Mouse (Mus musculus): Measurements from ENCODE around the gene Agpat4. TPM values are rescaled to one million over a fixed set of nuclear protein-coding genes. Genes with fewer than 3 reads are reported as not detected.

The Agpat4 gene
- polyA plus RNA-seq, 1 experiment, result 25.3 TPM

DNA sequence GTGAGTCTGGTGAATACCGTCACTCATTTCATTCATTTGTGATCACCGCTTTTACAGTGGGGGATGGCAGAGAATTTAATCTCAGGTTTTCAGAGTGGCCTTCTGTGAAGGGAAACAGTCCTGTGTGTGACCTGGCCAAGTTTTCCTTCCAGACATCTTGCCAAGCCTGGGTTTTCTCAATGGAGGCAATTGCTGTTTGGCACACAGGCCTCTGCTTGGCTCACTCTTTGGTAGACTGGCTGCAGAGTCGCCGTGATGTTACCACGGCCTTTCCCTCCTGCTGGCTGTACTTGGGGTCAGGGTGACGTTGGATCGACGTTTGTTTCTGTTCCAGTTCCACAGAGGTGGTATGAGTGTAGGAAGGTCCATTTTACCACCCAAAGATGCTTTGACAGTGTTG, 15.5 kb downstream of the Agpat4 start:
- H3K4me3 ChIP-seq (ENCODE audit: insufficient read depth, poor library complexity, severe bottlenecking), result no peak overlapping the region
- TF ChIP-seq FOSL1 (IDR thresholded peaks at IDR 0.05; ENCODE audit: insufficient read depth, low read length, poor library complexity, severe bottlenecking) (no peak), MAX (IDR thresholded peaks at IDR 0.05) (no peak), CEBPB (IDR thresholded peaks at IDR 0.05; ENCODE audit: low read depth) (no peak), MYOD1 (IDR thresholded peaks at IDR 0.05; ENCODE audit: control insufficient read depth, insufficient read length, low read depth) (no peak)
- peaks cover 4% of the 10 kb centered on the region for H3K79me3 ChIP-seq (ENCODE audit: low read depth)
- peaks cover 5% of the 10 kb centered on the region for H3K79me2 ChIP-seq (ENCODE audit: control insufficient read depth, insufficient read depth)
- H3ac ChIP-seq (ENCODE audit: control insufficient read depth, insufficient read length, low read depth), result no peak overlapping the region
- H3K27me3 ChIP-seq (ENCODE audit: control insufficient read depth, insufficient read depth, insufficient read length), result no peaks in the 10 kb centered on the region
- peaks cover 6% of the 10 kb centered on the region for H3K36me3 ChIP-seq (ENCODE audit: control insufficient read depth, insufficient read depth)

DNA sequence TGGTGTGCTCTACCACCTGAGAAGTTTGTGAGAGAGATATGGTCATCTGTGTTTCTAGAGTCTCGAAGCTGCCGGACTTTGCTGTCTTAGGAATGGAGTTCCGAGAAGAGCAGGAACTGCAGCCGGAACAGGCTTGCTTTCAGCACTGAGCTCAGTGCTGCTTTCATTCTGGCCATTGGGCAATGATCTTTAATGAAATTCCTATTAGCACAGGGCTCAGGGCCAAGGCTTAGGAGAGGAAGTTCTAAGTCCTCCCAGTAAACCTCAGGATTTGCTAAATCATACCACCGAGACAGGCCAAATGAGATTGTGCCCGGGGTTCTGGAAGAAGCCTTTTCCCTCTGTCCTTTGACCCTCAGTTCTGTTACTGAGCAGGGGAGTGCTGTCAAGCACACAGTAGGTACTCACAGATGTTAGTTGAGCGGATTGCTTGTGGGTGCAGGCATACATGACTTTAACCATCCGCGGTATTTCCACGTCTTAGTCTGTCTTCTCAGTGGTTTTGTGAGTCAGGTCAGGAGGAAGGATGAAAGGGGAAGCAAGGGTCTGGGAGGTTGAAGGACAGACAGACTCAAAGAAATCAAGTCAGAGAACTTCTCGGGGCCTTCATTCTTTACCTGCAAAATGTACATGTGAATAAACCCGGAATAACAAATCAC, 16.6 kb downstream of the Agpat4 start:
- H3ac ChIP-seq (ENCODE audit: control insufficient read depth, insufficient read length, low read depth), result no peak overlapping the region
- H3K4me3 ChIP-seq (ENCODE audit: insufficient read depth, poor library complexity, severe bottlenecking), result no peak overlapping the region
- H3K36me3 ChIP-seq (ENCODE audit: control insufficient read depth, insufficient read depth), result peaks cover 6% of the 10 kb centered on the region
- no peak for TF ChIP-seq FOSL1 (IDR thresholded peaks at IDR 0.05; ENCODE audit: insufficient read depth, low read length, poor library complexity, severe bottlenecking)
- TF ChIP-seq CTCF (IDR thresholded peaks at IDR 0.05; ENCODE audit: control insufficient read depth, insufficient read depth, insufficient read length), result no peak
- no peak for TF ChIP-seq USF1 (IDR thresholded peaks at IDR 0.05; ENCODE audit: low read depth)
- no peak for TF ChIP-seq MAX (IDR thresholded peaks at IDR 0.05)
- no peak for TF ChIP-seq MYOG (IDR thresholded peaks at IDR 0.05; ENCODE audit: control insufficient read depth, extremely low read depth, insufficient read length)
- TF ChIP-seq CEBPB (IDR thresholded peaks at IDR 0.05; ENCODE audit: low read depth), result no peak
- no peak for TF ChIP-seq MYOD1 (IDR thresholded peaks at IDR 0.05; ENCODE audit: control insufficient read depth, insufficient read length, low read depth)
- H3K79me2 ChIP-seq (ENCODE audit: control insufficient read depth, insufficient read depth), result peaks cover 5% of the 10 kb centered on the region
- peaks cover 4% of the 10 kb centered on the region for H3K79me3 ChIP-seq (ENCODE audit: low read depth)
- no peaks in the 10 kb centered on the region for H3K27me3 ChIP-seq (ENCODE audit: control insufficient read depth, insufficient read depth, insufficient read length)

DNA sequence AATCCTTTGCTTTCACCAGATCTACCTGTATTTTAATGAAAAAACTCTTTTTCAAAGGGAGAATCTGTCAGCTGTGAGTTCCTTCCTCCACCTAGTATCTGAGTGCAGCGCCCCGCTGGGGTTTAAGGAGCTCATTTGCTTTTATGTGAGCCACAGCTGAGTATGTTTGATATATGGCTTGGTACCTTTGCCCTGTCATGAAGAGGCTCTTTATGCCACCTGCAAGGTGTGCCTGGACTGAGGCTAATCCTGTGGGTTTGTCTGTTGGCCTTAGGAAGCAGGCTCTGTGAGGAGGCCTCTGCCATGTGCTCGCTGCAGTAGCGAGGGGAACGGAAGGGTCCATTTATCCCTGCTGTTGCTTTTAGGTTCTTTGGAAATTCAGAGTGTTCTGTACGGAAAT, 19.9 kb downstream of the Agpat4 start:
- no peak overlapping the region for H3K4me3 ChIP-seq (ENCODE audit: insufficient read depth, poor library complexity, severe bottlenecking)
- peaks cover 6% of the 10 kb centered on the region for H3K36me3 ChIP-seq (ENCODE audit: control insufficient read depth, insufficient read depth)
- TF ChIP-seq MYOG (IDR thresholded peaks at IDR 0.05; ENCODE audit: control insufficient read depth, extremely low read depth, insufficient read length), result no peak
- TF ChIP-seq USF1 (IDR thresholded peaks at IDR 0.05; ENCODE audit: low read depth), result no peak
- no peak for TF ChIP-seq FOSL1 (IDR thresholded peaks at IDR 0.05; ENCODE audit: insufficient read depth, low read length, poor library complexity, severe bottlenecking)
- no peak for TF ChIP-seq MYOD1 (IDR thresholded peaks at IDR 0.05; ENCODE audit: control insufficient read depth, insufficient read length, low read depth)
- no peak for TF ChIP-seq CEBPB (IDR thresholded peaks at IDR 0.05; ENCODE audit: low read depth)
- TF ChIP-seq CTCF (IDR thresholded peaks at IDR 0.05; ENCODE audit: control insufficient read depth, insufficient read depth, insufficient read length), result no peak
- no peak for TF ChIP-seq MAX (IDR thresholded peaks at IDR 0.05)
- no peak overlapping the region for H3ac ChIP-seq (ENCODE audit: control insufficient read depth, insufficient read length, low read depth)
- no peaks in the 10 kb centered on the region for H3K27me3 ChIP-seq (ENCODE audit: control insufficient read depth, insufficient read depth, insufficient read length)
- peaks cover 4% of the 10 kb centered on the region for H3K79me3 ChIP-seq (ENCODE audit: low read depth)
- no peaks in the 10 kb centered on the region for H3K79me2 ChIP-seq (ENCODE audit: control insufficient read depth, insufficient read depth)

DNA sequence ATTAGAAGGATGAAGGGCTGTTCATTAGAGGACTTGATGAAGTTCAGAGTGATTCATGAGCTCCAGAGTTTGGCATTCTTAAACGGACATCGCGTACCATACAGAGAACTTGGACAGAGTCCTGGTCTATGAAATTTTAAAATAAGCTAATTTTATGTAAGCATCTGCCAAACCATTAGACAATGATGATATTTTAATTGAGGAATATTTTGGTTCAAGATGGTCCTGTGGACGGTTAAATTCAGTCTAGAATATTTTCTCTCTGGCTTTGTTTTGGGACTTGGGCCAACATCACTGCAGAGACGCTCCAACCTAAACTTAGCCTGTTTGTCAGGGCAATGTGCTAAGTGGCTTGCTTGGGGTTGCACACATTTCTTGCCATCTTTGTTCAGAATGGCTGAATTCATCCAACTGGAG, 25.5 kb downstream of the Agpat4 start:
- H3K27me3 ChIP-seq (ENCODE audit: control insufficient read depth, insufficient read depth, insufficient read length), result no peaks in the 10 kb centered on the region
- H3ac ChIP-seq (ENCODE audit: control insufficient read depth, insufficient read length, low read depth), result no peak overlapping the region
- no peak for TF ChIP-seq USF1 (IDR thresholded peaks at IDR 0.05; ENCODE audit: low read depth)
- TF ChIP-seq MYOD1 (IDR thresholded peaks at IDR 0.05; ENCODE audit: control insufficient read depth, insufficient read length, low read depth), result no peak
- no peak for TF ChIP-seq CTCF (IDR thresholded peaks at IDR 0.05; ENCODE audit: control insufficient read depth, insufficient read depth, insufficient read length)
- no peak for TF ChIP-seq MYOG (IDR thresholded peaks at IDR 0.05; ENCODE audit: control insufficient read depth, extremely low read depth, insufficient read length)
- no peak for TF ChIP-seq CEBPB (IDR thresholded peaks at IDR 0.05; ENCODE audit: low read depth)
- TF ChIP-seq MAX (IDR thresholded peaks at IDR 0.05), result no peak
- TF ChIP-seq FOSL1 (IDR thresholded peaks at IDR 0.05; ENCODE audit: insufficient read depth, low read length, poor library complexity, severe bottlenecking), result no peak
- no peaks in the 10 kb centered on the region for H3K36me3 ChIP-seq (ENCODE audit: control insufficient read depth, insufficient read depth)
- H3K79me2 ChIP-seq (ENCODE audit: control insufficient read depth, insufficient read depth), result peaks cover 11% of the 10 kb centered on the region
- H3K4me3 ChIP-seq (ENCODE audit: insufficient read depth, poor library complexity, severe bottlenecking), result no peak overlapping the region
- H3K79me3 ChIP-seq (ENCODE audit: low read depth), result peaks cover 2% of the 10 kb centered on the region

DNA sequence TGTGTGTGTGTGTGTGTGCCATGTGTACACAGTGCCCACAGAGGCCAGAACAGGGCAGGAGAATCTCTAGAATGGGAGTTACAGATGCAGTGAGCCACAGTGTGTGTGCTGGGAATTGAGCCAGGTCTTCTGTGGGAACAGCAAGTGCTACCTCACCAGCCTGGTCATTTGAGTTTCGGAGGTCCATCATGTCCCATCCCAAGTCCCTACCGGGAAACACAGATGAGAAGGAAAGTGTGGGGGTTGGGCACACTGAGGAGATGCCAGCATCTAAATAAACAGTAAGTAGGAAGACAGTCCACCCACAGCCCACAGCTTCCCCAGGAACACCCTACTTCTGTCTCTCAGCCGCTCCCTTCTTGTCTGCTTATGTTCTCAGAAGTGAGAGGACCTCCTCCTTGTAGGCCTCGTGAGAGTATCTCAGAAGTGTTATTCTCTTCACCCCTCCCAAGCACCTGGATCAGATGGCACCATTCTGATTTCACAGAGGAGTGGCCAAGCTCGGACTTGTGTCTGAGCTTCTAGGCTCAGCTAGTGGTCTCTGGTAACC, 27.7 kb downstream of the Agpat4 start:
- no peak for TF ChIP-seq MAX (IDR thresholded peaks at IDR 0.05)
- no peak for TF ChIP-seq USF1 (IDR thresholded peaks at IDR 0.05; ENCODE audit: low read depth)
- Histone ChIP-seq H3K79me2 (ENCODE audit: control insufficient read depth, insufficient read depth) (peaks cover 11% of the 10 kb centered on the region), H3K4me3 (ENCODE audit: insufficient read depth, poor library complexity, severe bottlenecking) (no peak overlapping the region), H3K27me3 (ENCODE audit: control insufficient read depth, insufficient read depth, insufficient read length) (no peaks in the 10 kb centered on the region), H3ac (ENCODE audit: control insufficient read depth, insufficient read length, low read depth) (no peak overlapping the region), H3K36me3 (ENCODE audit: control insufficient read depth, insufficient read depth) (no peaks in the 10 kb centered on the region), H3K79me3 (ENCODE audit: low read depth) (peaks cover 2% of the 10 kb centered on the region)

DNA sequence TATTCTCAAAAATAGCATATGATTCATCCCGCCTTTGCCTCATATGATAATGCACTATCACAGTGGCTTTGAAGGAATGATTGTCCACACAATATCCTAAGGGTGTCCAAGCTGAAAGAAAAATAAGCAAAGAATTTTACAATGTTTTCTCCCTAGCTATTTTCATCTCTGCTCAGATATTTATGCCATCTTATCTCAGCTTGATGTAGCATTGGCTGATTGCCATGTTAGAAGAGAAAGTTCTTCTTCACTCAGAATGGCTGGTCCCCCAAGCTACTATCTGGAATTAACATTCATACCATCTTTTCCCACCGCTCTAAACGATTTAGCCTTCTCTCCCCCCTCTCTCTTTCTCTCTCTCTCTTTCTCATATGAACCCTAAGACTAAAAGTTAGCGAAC, 29.3 kb downstream of the Agpat4 start:
- Histone ChIP-seq H3K79me3 (ENCODE audit: low read depth) (peaks cover 2% of the 10 kb centered on the region), H3K4me3 (ENCODE audit: insufficient read depth, poor library complexity, severe bottlenecking) (no peak overlapping the region), H3ac (ENCODE audit: control insufficient read depth, insufficient read length, low read depth) (no peak overlapping the region), H3K27me3 (ENCODE audit: control insufficient read depth, insufficient read depth, insufficient read length) (no peaks in the 10 kb centered on the region), H3K36me3 (ENCODE audit: control insufficient read depth, insufficient read depth) (peaks cover 2% of the 10 kb centered on the region), H3K79me2 (ENCODE audit: control insufficient read depth, insufficient read depth) (peaks cover 11% of the 10 kb centered on the region)
- TF ChIP-seq MYOD1 (IDR thresholded peaks at IDR 0.05; ENCODE audit: control insufficient read depth, insufficient read length, low read depth) (no peak), CTCF (IDR thresholded peaks at IDR 0.05; ENCODE audit: control insufficient read depth, insufficient read depth, insufficient read length) (no peak), MAX (IDR thresholded peaks at IDR 0.05) (no peak), MYOG (IDR thresholded peaks at IDR 0.05; ENCODE audit: control insufficient read depth, extremely low read depth, insufficient read length) (no peak), USF1 (IDR thresholded peaks at IDR 0.05; ENCODE audit: low read depth) (no peak), CEBPB (IDR thresholded peaks at IDR 0.05; ENCODE audit: low read depth) (no peak), FOSL1 (IDR thresholded peaks at IDR 0.05; ENCODE audit: insufficient read depth, low read length, poor library complexity, severe bottlenecking) (no peak)
